Mouse (Mus musculus): ENCODE results near the gene Ddah2.

The Ddah2 gene

GRCm38 (mm10) chr17:35058911-35059892 lies at the start of gene Ddah2:
TSS of gene Ddah2 (plus strand) at chr17:35059035.
- peak; percentile 91 to 93 for DNase-seq (ENCODE audit: low spot score in 2 of 2)

- no peak for DNase-seq (ENCODE audit: low spot score in 2 of 2)
Observed at GRCm38 (mm10) chr17:35009586-35009985, 49.2 kb upstream of the Ddah2 start.

DNA sequence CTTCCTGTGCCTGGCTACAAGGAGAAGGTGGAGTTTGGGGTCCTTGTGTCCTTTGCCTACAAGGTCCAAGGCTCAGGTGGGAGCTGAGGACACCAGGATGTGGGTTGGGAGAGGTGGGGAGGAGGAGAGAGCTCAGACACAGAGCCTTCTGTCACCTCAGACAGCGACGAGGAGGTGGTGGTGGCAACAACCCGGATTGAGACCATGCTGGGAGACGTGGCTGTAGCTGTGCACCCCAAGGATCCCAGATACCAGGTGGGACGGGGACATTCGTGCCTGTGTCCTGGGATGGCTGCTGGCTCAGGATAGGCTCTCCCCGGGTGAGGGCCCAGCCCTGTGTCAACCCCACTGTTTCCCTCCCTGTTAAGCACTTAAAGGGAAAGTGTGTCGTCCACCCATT lies 47.4 kb upstream of the Ddah2 start:
- no peak for DNase-seq (ENCODE audit: low spot score in 2 of 2)

GRCm38 (mm10) chr17:35012430-35012829 lies 46.4 kb upstream of the Ddah2 start:
- DNase-seq (ENCODE audit: low spot score in 2 of 2): no peak

DNA sequence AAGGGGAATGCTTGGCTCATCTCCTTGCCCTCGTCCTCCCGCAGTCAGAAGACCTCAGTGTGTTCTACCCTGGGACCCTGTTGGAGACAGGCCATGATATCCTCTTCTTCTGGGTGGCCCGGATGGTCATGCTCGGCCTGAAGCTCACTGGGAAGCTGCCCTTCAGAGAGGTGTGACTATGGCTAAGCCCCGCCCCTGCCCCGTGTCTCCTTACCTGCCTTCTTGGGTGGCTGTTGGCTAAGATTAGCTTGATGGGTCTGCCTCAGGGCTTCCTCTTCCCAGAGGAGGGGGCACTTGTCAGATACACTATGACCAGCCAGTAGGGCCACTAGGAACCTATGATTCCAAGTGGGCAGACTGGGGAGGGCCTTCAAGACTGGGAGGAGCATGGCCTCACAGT lies 45.6 kb upstream of the Ddah2 start:
- no peak for DNase-seq (ENCODE audit: low spot score in 2 of 2)

DNA sequence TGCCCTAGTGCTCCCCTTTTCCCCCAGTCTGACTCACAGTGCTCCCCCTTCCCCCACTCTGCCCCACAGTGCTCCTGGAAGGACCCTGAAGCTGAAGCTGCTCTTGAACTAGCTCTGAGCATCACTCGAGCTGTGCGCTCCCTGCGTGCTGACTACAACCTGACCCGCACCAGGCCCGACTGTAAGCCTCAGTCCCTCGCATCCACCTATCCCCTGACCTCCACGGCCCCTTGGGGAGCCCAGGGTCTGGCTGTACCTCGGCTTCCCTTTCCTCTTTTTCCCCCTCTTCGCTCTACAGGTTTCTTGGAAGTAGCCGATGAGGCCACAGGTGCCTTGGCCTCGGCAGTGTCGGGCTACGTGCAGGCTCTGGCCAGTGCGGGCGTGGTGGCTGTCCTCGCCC lies 43.5 kb upstream of the Ddah2 start:
- DNase-seq (ENCODE audit: low spot score in 2 of 2): no peak

GRCm38 (mm10) chr17:35016376-35016775 lies 42.5 kb upstream of the Ddah2 start, which contains the start of gene Vwa7:
TSS of gene Vwa7 (plus strand) at chr17:35016579.
- peak in 1 of 2 experiments; percentile 19 for DNase-seq (ENCODE audit: low spot score in 2 of 2)

DNA sequence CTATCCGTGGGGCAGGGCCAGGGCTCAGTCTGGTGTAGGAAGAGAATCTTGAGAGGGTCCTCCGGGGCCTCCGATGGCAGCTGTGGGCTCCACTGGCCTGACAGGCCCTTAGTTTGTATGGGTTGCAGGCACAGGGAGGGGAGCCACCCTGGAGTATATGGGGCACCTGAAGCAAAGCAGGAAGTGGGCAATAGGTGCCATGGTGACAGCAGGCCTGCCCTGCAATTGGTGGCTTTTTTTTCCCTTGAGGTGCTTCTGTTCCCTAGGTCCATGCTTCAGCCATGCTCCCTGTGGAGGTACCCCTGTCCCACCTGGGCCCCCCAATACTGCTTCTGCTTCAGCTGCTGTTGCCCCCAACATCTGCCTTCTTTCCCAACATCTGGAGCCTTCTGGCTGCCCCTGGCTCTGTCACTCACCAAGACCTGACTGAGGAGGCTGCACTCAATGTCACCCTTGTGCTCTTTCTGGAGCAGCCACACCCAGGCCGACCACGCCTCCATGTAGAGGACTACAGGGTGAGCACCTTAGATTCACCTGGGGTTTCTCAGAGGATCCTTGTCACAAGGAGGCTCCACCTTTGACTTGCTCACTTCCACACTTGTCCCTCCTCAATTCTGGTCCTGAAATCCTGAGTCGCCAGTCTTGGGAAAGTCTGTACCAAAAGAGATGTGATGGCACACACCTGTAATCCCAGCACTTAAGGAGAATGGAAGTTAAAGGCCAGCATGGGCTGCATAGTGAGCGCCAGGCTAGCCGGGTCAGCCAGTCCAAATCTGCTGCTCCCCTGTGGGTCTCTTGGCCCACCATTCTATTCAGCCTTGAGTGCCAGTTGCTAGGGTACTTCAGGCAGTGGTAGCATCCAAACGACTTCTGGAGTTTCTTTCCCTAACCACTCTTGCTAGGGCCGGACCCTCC lies 41.8 kb upstream of the Ddah2 start:
- DNase-seq (ENCODE audit: low spot score in 2 of 2): no peak

GRCm38 (mm10) chr17:35017706-35018030 lies 41.2 kb upstream of the Ddah2 start:
- DNase-seq (ENCODE audit: low spot score in 2 of 2): no peak

GRCm38 (mm10) chr17:35018171-35018570 lies 40.7 kb upstream of the Ddah2 start:
- DNase-seq (ENCODE audit: low spot score in 2 of 2): no peak

GRCm38 (mm10) chr17:35019894-35020293 lies 38.9 kb upstream of the Ddah2 start:
- DNase-seq (ENCODE audit: low spot score in 2 of 2): no peak

DNA sequence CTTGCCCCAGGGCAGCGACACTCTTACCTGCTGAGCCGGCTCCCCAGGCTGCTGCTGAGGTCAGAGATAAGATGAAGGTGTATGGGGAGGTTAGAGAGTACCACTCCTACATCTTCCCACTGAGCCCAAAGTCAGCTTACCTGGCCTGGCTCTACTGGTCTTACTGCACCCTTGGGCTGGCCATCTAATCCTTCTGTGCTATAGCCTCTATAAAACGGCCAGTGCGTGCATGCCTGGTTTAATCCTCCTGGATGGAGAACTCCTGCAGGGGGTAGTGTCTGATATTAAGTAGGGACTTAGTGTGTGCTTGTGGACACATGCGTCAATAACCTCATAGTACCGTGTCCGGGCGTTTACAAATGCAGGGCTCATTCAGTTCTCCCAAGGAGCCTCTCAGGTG lies 38.3 kb upstream of the Ddah2 start:
- no peak for DNase-seq (ENCODE audit: low spot score in 2 of 2)

DNA sequence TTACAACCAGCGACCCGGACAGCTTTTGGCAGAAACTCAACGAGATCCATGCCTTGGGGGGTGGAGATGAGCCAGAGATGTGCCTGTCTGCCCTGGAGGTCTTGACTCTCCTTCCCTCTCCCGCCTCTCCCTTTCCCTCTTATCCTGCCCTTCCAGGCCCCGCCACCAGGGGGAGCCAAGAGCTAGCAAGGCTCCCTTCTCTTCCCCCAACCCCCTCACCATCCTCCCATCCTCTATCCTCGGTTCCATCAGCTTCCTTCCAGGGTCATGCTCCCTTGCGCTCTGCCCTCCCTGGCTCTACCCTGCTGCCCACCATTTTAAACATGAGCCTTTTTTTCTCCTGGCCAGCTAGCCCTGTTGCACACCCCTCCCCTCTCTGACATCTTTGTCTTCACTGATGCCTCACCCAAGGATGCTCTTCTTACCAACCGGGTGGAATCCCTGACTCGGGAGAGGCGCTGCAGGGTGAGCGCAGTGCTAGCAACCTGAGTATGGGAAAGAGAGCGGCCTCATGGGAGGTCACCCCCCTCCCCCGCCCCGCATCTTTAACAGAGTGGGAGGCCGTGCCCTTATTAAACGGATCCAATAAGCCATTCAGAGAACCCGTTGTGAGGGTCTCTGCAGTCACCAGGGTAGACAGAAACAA lies 37.5 kb upstream of the Ddah2 start:
- peak; percentile 85 to 86 for DNase-seq (ENCODE audit: low spot score in 2 of 2)

- peak; percentile 61 to 67 for DNase-seq (ENCODE audit: low spot score in 2 of 2)
Observed at GRCm38 (mm10) chr17:35021842-35022477, 36.9 kb upstream of the Ddah2 start.

GRCm38 (mm10) chr17:35022541-35023060 lies 36.2 kb upstream of the Ddah2 start:
- DNase-seq (ENCODE audit: low spot score in 2 of 2): no peak

DNA sequence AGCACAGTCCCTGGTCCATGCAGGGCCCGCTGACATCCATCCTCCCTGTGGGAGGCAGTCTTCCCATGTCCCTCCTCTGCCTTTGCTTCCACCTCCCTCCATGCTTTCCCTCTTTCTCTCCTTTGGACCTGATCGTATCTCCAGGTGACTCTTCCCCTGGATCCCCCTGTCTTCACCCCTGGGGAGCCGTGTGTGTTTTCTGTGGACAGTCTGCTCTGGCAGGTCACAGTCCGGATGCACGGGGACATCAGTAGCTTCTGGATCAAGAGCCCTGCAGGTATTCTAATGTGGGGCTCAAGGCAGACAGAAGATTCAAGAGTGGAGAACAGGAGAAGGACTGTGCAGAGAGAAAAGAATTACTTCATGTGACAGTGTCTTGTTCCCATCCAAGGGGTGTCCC lies 35.6 kb upstream of the Ddah2 start:
- no peak for DNase-seq (ENCODE audit: low spot score in 2 of 2)

DNA sequence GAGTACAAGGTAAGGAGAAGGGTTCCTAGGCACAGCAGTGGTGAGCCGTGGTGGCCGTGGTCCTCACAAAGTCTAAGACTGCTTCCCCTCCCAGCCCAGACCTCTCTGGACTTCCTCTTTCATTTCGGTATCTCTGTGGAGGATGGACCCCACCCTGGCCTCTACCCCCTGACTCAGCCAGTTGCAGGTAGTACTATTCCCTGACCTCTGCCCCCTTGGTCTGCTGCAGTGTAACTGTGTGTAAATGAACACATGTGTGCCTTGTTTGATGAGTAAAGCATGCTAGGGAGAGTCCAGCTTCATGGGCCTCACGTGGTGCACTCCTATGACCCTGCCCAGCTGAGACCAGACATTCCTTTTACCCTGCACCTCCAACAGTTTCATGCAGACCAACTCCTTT lies 35.1 kb upstream of the Ddah2 start:
- DNase-seq (ENCODE audit: low spot score in 2 of 2): no peak

DNA sequence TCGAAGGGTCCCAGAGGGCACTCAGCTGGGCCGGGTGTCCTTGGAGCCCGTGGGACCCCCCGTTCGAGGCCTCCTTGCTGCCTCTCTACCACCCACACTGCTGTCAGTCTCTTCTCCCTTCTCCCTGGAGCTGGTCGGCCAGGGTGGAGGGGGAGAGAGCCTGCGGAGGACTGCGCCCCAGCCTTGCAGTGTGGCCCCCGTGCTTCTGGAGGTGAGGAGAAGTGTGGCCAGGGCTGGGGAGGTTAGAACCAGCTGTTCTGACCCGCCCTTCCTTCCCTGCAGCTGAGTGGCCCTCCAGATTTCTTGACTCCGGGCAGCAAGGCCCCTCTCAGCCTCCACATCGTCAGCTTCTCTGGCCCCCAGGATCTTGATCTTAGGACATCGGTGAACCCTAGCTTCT lies 34.6 kb upstream of the Ddah2 start:
- no peak for DNase-seq (ENCODE audit: low spot score in 2 of 2)

- DNase-seq (ENCODE audit: low spot score in 2 of 2): no peak
Observed at GRCm38 (mm10) chr17:35024691-35025488, 33.9 kb upstream of the Ddah2 start.

GRCm38 (mm10) chr17:35026206-35026605 lies 32.6 kb upstream of the Ddah2 start:
- no peak for DNase-seq (ENCODE audit: low spot score in 2 of 2)
